Mouse (Mus musculus) midbrain, embryonic 10.5 days (tissue): Measurements from ENCODE around the gene Fut8. TPM values are rescaled to one million over a fixed set of nuclear protein-coding genes. Genes with fewer than 3 reads are reported as not detected.

Source experiments
- DNase-seq: peaks from one replicate; pipeline ENCODE4 v3.0.0-alpha.2; 2017; ENCODE audit warnings: low spot score
- H3K27ac ChIP-seq: fragments of 300-500 bp; sonication (generic); replicated peaks from 2 replicates; pipeline ENCODE4 v1.5.1; 2016; ENCODE audit warnings: mild to moderate bottlenecking
- H3K27me3 ChIP-seq: fragments of 300-500 bp; sonication (generic); 2 replicates; pipeline ENCODE4 v1.6.1; 2016; ENCODE audit warnings: low read depth, mild to moderate bottlenecking; ENCODE audit not compliant: poor library complexity, severe bottlenecking
- H3K36me3 ChIP-seq: fragments of 300-500 bp; sonication (generic); 2 replicates; pipeline ENCODE4 v1.6.1; 2016; ENCODE audit warnings: mild to moderate bottlenecking, moderate library complexity
- H3K4me1 ChIP-seq: fragments of 300-500 bp; sonication (generic); 2 replicates; pipeline ENCODE4 v1.6.1; 2016
- H3K4me3 ChIP-seq: fragments of 300-500 bp; sonication (generic); 2 replicates; pipeline ENCODE4 v1.5.1; 2016; ENCODE audit warnings: mild to moderate bottlenecking, moderate library complexity
- H3K9me3 ChIP-seq: fragments of 300-500 bp; sonication (generic); replicated peaks from 2 replicates; pipeline ENCODE4 v1.6.1; 2016; ENCODE audit warnings: mild to moderate bottlenecking
- WGBS: fragments of 180-500 bp; shearing (Covaris S2); methylation state at CpG from one replicate; pipeline ENCODE4 v1.1.7; 2016; 5-methylcytosine and 5-hydroxymethylcytosine counted together
- polyA plus RNA-seq: library from polyadenylated mRNA; unstranded; fragments of >200 nt; fragmentation: Nextera tagmentation; extraction: Ambion mirVana; gene quantifications from 2 replicates; pipeline ENCODE4 v1.2.1, GENCODE M21; 2016

Gene Fut8
- 28.5 and 30.0 TPM in 2 replicates for polyA plus RNA-seq

DNA sequence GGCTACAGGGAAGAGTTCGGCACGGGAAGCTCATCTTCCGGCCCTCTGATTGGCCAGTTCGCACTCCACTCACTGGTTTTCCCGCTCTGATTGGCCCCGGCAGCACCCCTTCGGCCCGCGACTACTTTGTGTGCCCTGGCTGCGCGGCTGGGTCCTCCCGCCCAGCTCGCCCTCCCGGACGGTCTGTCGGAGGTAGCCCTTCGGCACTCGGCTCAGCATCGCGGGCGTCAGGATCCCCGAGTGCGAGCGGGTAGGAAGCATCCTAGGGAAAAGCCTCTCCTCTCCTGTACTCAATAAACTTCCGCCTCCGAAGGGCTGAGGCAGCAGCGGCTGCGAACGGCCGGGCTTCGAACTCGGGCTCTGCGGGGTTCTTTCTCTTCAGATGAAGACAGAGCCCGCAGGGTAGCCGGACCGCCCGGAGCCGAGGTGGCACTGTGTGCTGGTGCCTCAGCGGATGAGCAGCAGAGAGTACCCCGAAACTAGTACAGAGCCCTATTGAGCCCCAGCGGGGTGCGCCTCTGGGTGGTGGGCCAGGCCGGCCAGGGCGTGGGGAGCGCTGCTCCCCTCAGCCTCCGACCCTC lies at the start of gene Fut8:
Gene Fut8 (plus strand): TSS at position 176 of the 581 bp plus-strand sequence.
- Histone ChIP-seq H3K27me3 (no peaks in the 10 kb centered on the region), H3K36me3 (no peaks in the 10 kb centered on the region), H3K27ac (peak within 1 kb of the TSS; percentile 98), H3K4me1 (peaks cover 23% of the 10 kb centered on the region), H3K9me3 (no peaks in the 10 kb centered on the region), H3K4me3 (peak within 1 kb of the TSS; percentile 81)
- WGBS: under 1% methylated on average over 46 of the region's 46 CpGs
- peak; percentile 91 for DNase-seq

DNA sequence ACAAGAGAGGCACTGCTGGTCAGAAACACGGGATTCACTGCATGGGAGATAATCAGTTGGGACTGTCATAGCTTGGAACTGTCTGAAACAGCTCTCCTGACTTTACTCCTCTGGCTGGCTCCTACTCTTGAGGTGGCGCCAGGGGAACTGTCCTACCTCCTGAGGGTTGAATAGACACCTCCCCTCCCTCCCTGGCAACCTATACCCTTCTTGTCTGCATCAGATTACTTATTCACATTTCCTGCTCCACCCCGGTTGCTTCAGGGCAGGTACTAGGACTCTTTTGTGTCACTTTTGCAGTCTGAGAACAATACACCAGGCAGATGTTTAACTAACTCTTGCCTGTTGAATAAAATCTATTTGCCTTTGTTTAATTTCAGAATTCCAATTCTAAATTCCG lies 48.8 kb upstream of the Fut8 start:
- Histone ChIP-seq H3K4me3 (no peak overlapping the region), H3K9me3 (no peaks in the 10 kb centered on the region), H3K4me1 (0 out of 2 replicates have a peak, but pooled peaks cover 8% of the 10 kb centered on the region), H3K27ac (no peak overlapping the region), H3K27me3 (no peaks in the 10 kb centered on the region), H3K36me3 (no peaks in the 10 kb centered on the region)
- no peak for DNase-seq
- WGBS: 64% methylated on average over 4 of the region's 4 CpGs

DNA sequence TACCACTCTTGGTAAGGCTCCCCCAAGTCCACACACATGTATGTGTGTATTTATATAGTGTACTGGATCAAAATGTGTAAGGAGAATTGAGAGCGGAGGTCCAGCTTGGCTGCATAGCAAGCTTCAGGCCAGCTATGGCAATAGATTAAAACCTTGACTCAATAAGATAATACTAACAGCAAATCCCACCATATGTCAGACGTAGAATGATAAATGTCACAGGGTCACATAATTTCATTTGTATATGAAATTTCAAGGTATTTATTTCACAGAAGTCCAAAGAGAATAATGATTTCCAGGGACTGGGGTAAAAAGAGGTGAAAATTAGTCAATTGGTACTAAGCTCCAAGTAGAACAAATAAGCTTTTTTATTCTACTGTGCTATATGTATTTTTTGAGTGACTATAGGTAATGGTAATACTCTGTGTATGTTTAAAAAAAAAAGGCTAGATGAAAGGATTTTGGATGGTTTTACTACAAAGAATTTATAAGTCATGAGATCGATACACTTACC lies 47.9 kb upstream of the Fut8 start:
- Histone ChIP-seq H3K4me3 (no peak overlapping the region), H3K27ac (no peak overlapping the region), H3K27me3 (no peaks in the 10 kb centered on the region), H3K9me3 (no peaks in the 10 kb centered on the region), H3K4me1 (0 out of 2 replicates have a peak, but pooled peaks cover 8% of the 10 kb centered on the region), H3K36me3 (no peaks in the 10 kb centered on the region)
- WGBS: 94% methylated on average over 3 of the region's 3 CpGs
- DNase-seq: no peak

DNA sequence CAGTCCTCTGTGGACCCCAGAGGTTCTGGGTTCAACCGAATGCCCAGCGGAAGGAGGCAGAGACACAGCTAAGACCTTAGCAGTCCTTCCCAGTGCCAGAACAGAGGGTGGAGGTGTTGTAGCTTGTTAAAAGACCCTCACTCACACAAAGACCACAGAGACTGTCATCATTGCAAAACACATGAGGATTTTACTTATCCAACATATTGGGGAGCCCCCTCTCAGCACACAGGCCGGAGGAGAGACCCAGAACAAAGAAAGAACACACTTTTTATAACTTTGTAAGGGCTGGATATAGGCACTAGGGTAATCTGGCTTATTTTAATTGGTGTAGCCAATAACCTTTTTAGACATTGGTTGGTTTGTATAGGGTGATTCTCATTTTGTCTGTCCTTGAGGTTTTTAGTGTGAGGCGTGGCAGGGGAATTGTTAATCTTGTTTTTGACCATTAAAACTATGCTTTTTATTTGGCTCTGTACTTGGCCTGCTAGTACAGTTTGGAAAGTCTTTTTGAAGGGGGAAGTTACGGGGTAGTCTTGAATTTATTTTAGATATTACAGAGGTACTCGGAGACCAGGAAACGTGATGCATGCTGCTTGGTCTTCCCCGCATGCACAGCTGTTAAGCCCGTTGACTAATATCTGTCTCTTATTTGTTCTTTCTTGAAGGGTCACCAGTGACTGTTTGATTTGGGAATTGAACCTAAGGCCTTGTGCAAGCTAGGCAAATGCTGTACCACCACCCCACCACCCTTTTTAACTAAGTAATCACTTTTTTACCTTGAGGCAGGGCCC lies 46.2 kb upstream of the Fut8 start:
- Histone ChIP-seq H3K4me1 (0 out of 2 replicates have a peak, but pooled peaks cover 8% of the 10 kb centered on the region), H3K27ac (no peak overlapping the region), H3K4me3 (no peak overlapping the region), H3K36me3 (no peaks in the 10 kb centered on the region), H3K27me3 (no peaks in the 10 kb centered on the region), H3K9me3 (no peaks in the 10 kb centered on the region; the same call in 1 of the 2 replicates)
- DNase-seq: no peak
- 92% methylated on average over 9 of the region's 9 CpGs for WGBS

DNA sequence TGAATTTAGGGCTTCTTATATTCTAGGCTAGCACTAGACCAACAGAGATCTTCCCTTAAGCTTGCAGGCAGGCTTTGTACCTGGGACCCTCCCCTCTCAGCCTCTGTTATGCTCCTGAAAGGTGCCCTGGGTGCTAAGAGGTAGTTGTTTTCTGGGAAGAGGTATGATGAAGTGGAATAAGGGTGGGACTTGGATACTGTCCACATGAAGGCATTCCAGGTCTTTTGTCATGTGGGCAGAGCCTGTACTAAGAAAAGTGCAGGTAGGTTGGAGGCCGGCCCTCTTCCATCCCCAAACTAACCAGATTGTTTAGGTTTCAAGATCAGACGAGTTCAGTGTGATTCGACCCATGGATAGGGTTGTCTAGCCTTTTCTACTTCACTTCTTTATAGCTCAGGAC lies 45.2 kb upstream of the Fut8 start:
- Histone ChIP-seq H3K4me3 (no peak overlapping the region), H3K36me3 (no peaks in the 10 kb centered on the region), H3K27ac (no peak overlapping the region), H3K9me3 (no peaks in the 10 kb centered on the region; the same call in 1 of the 2 replicates), H3K27me3 (no peaks in the 10 kb centered on the region), H3K4me1 (0 out of 2 replicates have a peak, but pooled peaks cover 8% of the 10 kb centered on the region)
- DNase-seq: no peak
- 88% methylated on average over 3 of the region's 3 CpGs for WGBS

DNA sequence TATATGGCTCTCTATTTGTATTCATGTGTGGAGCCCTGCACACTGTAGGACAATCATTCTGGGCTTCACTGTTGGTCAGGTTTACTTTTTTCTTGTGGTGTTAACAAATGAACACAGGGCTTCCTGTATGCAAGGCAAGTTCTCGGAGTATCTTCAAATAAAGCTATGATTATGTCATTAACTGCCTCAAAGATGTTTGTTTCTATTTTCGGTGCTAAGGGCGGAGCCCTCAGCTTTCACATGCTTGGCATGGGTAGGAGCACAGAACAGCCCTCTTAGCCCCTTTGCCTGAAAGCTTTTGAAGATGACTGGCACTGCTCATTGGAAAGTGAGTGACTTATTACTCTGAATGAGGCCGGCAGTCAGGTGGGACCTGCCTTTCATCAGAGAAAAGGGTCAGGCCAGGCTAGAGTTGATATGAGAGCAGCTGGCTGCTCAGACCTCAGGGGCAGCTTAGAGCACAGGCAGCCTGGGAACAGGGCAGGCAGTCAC lies 44.7 kb upstream of the Fut8 start:
- H3K27me3 ChIP-seq: no peaks in the 10 kb centered on the region
- no peaks in the 10 kb centered on the region for H3K36me3 ChIP-seq
- H3K27ac ChIP-seq: no peak overlapping the region
- 88% methylated on average over 4 of the region's 4 CpGs for WGBS
- no peak overlapping the region for H3K4me3 ChIP-seq
- 0 out of 2 replicates have a peak, but pooled peaks cover 8% of the 10 kb centered on the region for H3K4me1 ChIP-seq
- no peaks in the 10 kb centered on the region; the same call in 1 of the 2 replicates for H3K9me3 ChIP-seq
- DNase-seq: no peak

DNA sequence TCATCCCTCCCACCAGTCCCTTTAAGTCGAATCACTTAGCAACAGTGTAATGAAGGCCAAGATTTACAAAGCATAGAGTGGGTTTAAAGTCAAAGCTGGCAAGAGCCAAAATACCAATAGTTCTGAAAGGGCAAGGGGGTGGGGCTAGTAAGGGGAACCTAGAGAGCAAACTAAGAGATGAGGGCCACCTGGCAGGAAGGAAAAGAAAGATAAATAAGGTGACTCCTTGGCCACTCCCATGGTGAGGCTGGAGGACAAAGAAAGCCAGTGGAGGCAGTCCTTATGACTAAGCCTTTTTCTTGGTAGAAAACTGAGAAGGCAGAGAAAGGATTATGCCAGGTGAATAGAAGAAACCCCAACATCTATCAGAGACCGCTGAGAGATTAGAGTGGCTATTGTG lies 42.9 kb upstream of the Fut8 start:
- Histone ChIP-seq H3K27me3 (no peaks in the 10 kb centered on the region), H3K4me3 (no peak overlapping the region), H3K27ac (no peak overlapping the region), H3K4me1 (0 out of 2 replicates have a peak, but pooled peaks cover 4% of the 10 kb centered on the region), H3K9me3 (no peaks in the 10 kb centered on the region; the same call in 1 of the 2 replicates), H3K36me3 (no peaks in the 10 kb centered on the region)
- no peak for DNase-seq
- 60% methylated on average over 2 of the region's 2 CpGs for WGBS

DNA sequence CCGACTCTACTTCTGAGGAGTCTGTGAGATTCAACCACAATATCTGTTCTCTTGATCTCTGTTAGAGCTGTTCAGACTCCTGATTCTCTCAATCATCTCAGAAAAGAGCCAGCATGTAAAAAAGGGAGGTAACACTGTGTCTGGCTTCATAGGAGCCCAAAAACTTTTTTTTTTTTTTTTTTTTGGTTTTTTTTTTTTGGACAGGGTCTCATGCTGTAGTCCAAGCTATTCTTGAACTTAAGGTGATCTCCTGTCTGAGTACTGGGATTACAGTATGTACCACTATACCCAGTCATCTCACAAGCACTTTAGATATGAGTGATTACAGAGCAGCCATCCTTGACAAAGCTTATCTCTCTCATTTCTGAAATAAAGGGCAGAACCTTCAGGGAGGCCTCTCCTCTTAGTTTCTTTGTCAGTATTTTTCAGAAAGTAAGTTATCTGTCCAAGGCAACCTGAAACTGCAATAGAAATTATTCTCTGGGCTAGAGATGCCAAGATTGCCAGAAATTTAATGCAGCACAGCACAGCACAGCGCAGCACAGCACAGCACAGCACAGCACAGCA lies 41.3 kb upstream of the Fut8 start:
- no peaks in the 10 kb centered on the region for H3K27me3 ChIP-seq
- H3K4me3 ChIP-seq: no peak overlapping the region
- no peaks in the 10 kb centered on the region for H3K4me1 ChIP-seq
- no peaks in the 10 kb centered on the region for H3K36me3 ChIP-seq
- 91% methylated on average over 2 of the region's 2 CpGs for WGBS
- no peaks in the 10 kb centered on the region; the same call in 1 of the 2 replicates for H3K9me3 ChIP-seq
- no peak overlapping the region for H3K27ac ChIP-seq
- no peak for DNase-seq

DNA sequence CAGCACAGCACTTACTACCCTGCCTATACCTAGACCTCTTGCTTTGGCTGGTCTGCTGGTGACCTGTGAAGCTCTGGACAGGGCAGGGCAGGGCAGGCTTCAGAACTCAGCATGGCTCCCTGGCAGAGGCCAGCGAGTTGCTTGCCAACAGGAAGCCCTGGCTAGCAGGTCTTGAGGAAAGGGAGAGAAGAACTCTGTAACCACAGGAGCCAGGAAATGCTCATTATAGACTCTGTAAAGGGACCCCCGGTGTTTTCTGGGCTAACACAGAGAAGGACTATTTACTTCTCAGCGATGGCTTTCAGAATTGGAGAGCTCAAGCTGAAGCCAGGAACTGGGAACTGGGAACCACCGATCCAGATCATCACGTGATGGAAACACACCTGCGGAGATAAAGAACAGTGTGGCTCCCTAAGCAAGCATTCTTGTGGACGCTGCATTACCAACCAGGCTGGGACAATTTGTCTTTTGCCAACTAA lies 40.8 kb upstream of the Fut8 start:
- Histone ChIP-seq H3K27me3 (no peaks in the 10 kb centered on the region), H3K27ac (no peak overlapping the region), H3K9me3 (no peaks in the 10 kb centered on the region; the same call in 1 of the 2 replicates), H3K4me3 (no peak overlapping the region), H3K4me1 (no peaks in the 10 kb centered on the region), H3K36me3 (no peaks in the 10 kb centered on the region)
- DNase-seq: no peak
- 80% methylated on average over 7 of the region's 7 CpGs for WGBS

DNA sequence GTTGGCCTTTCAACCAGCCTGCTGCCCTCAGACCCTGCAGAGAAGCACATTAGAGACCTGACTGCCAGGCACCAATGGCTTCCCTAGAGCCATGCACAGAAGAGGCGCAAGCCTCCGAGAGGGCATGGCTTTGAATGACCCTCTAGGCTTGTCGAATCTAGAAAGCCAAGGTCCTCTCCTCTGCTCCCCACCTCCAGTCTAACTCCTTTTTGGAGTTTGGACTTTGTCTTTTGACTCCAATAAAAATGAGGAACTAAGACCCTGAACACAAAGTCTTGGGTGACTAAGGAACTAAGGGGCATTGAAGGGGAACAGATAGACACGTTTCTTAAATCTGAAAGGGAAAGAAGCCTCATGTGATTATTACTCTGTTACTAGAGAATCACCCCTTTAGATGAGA lies 39.7 kb upstream of the Fut8 start:
- no peak for DNase-seq
- H3K9me3 ChIP-seq: no peaks in the 10 kb centered on the region; the same call in 1 of the 2 replicates
- no peak overlapping the region for H3K4me3 ChIP-seq
- no peaks in the 10 kb centered on the region for H3K27me3 ChIP-seq
- no peaks in the 10 kb centered on the region for H3K36me3 ChIP-seq
- 92% methylated on average over 4 of the region's 4 CpGs for WGBS
- H3K27ac ChIP-seq: no peak overlapping the region
- H3K4me1 ChIP-seq: no peaks in the 10 kb centered on the region

DNA sequence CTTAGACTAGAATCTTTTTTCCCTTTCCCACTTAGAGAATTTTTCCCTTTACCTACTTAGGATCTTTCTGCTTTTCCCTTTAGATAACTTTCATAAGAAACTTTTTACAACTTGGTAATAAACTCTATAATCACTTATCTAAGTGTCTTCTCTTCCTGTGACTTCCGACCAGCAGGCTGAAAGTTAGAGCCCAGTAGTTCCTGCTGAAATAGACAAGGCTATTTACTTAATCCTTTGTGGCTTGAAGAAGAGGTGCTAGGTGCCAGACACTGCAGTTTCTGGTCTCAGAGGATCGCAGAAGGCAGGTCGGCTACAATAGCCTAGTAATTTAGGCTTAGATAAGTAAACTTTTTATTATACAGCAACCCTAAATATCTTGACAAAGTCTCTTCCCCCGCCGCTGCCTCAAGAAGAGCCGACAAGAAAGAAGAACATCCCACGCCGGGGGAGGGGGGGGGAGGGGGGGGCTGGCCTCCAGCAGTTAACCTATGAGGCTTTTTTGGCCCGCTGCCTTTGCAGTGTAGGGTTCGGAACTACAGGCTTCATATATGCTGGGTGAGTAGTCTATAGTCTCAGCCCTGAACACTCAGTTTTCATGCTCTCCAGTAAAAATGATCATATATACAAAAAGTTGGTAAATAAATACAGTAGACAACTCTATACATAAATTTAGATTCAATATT lies 36.3 kb upstream of the Fut8 start:
- DNase-seq: no peak
- WGBS: 79% methylated on average over 10 of the region's 10 CpGs

DNA sequence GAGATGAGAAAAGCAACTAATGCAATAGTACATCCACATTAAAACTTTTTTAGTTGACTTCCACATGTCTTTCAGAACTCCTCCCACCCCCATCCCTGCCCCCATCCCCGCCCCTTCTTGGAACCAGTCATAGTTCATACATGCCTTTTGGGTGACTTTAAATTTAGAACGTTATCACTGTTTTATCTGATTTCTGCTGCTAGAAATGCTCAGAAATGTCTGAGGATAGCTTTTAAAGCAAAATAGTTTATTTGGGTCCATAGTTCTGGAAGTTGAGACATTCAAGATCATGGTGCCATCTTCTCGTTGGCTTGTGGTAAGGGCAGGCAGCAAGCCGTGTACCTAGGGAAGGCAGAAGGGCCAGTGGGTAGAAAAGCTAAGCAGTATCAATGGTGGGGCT lies 34.8 kb upstream of the Fut8 start:
- Histone ChIP-seq H3K9me3 (no peaks in the 10 kb centered on the region), H3K4me3 (no peak overlapping the region), H3K27me3 (no peaks in the 10 kb centered on the region), H3K4me1 (no peaks in the 10 kb centered on the region), H3K36me3 (no peaks in the 10 kb centered on the region), H3K27ac (no peak overlapping the region)
- no peak for DNase-seq
- WGBS: 93% methylated on average over 4 of the region's 4 CpGs

More for the DNA sequence above, 36.3 kb upstream of the Fut8 start:
- no peaks in the 10 kb centered on the region for H3K27me3 ChIP-seq
- no peak overlapping the region for H3K27ac ChIP-seq
- H3K36me3 ChIP-seq: no peaks in the 10 kb centered on the region
- no peaks in the 10 kb centered on the region for H3K4me1 ChIP-seq
- no peak overlapping the region for H3K4me3 ChIP-seq
- H3K9me3 ChIP-seq: no peaks in the 10 kb centered on the region
